ENCODE assay signal across 8 mouse cellular contexts in genomic region chrX:152089832-152090614, GRCm38 (mm10). TPM values are rescaled to one million over a fixed set of nuclear protein-coding genes. Genes with fewer than 3 reads are reported as not detected.
DNase-seq lines count a peak whose midpoint lies in the region; ATAC-seq and TF ChIP-seq lines count a peak whose summit lies in the region.
"Not testable (repeated sequence)": the region's sequence is repeated elsewhere in the genome, so short reads cannot be mapped to it uniquely, and the experiment has no call there.

No protein-coding gene starts in this region.

- WGBS in hindbrain, embryonic 12.5 days = 51% methylated on average over 7 of the region's 7 CpGs
- WGBS in limb, embryonic 14.5 days = 35% methylated on average over 6 of the region's 7 CpGs

- not testable (repeated sequence) for H3K4me2 ChIP-seq in hindbrain, embryonic 12.5 days (replicated peaks); limb, embryonic 14.5 days (replicated peaks; ENCODE audit: low read depth, low read length, severe bottlenecking)

- H3K4me1 ChIP-seq in hindbrain, embryonic 12.5 days; limb, embryonic 14.5 days (ENCODE audit: control insufficient read depth, insufficient read depth, low read length): not testable (repeated sequence)

- peak; percentile 40 for DNase-seq in adrenal gland, adult 2 months
- DNase-seq in cerebellum, postnatal 4 days (ENCODE audit: low spot score in 2 of 2) = peak; percentile 20 to 64
- peak; percentile 30 for DNase-seq in forelimb bud, embryonic 11.5 days (ENCODE audit: low read depth, low spot score)
- DNase-seq in layer of hippocampus, adult 8-10 months (ENCODE audit: low spot score in 2 of 2) = peak; percentile 71 to 75
- DNase-seq in limb, embryonic 14.5 days (ENCODE audit: low spot score) = peak; percentile 58
- DNase-seq in neural tube, embryonic 10.5 days (ENCODE audit: extremely low spot score, low spot score) = peak; percentile 22
- DNase-seq in right cerebral cortex, postnatal 4 days = peak; percentile 80

- not testable (repeated sequence) for H3K27ac ChIP-seq in hindbrain, embryonic 12.5 days; limb, embryonic 14.5 days (replicated peaks; ENCODE audit: low read depth, low read length)

- not testable (repeated sequence) for H3K9ac ChIP-seq in hindbrain, embryonic 12.5 days; limb, embryonic 14.5 days (ENCODE audit: low read depth, low read length, severe bottlenecking)

- H3K27me3 ChIP-seq in hindbrain, embryonic 12.5 days = peaks cover 75% of the 10 kb centered on the region
- H3K27me3 ChIP-seq in limb, embryonic 14.5 days (ENCODE audit: control insufficient read depth, insufficient read depth, low read length) = not testable (repeated sequence)

- H3K9me3 ChIP-seq in hindbrain, embryonic 12.5 days (replicated peaks); limb, embryonic 14.5 days (ENCODE audit: control insufficient read depth, low read length): not testable (repeated sequence)

- not testable (repeated sequence) for H3K4me3 ChIP-seq in hindbrain, embryonic 12.5 days; limb, embryonic 14.5 days (replicated peaks; ENCODE audit: low read length)

- not testable (repeated sequence) for H3K36me3 ChIP-seq in hindbrain, embryonic 12.5 days; limb, embryonic 14.5 days (ENCODE audit: control insufficient read depth, insufficient read depth, low read length)

- peak; percentile 74 for ATAC-seq in hindbrain, embryonic 12.5 days (ENCODE audit: low FRiP score)
- peak; percentile 72 for ATAC-seq in limb, embryonic 14.5 days (ENCODE audit: low FRiP score, low read depth)

- TF ChIP-seq POLR2A in limb, embryonic 14.5 days (IDR thresholded peaks at IDR 0.05; ENCODE audit: borderline replicate concordance, extremely low read depth, insufficient read depth, insufficient read length) = not testable (repeated sequence)

RNA-seq across cellular contexts. Expression of gene Iqsec2, which starts 54.0 kb away (rescaled TPM):
- 10 to 100 TPM; 30.4 to 36.2 TPM for total RNA-seq in adrenal gland, adult 2 months (2021)
- polyA plus RNA-seq in adrenal gland, adult 2 months (2012; rRNA removed) = 30.1 and 36.7 TPM in 2 replicates
- 2.4 and 3.1 TPM in 2 replicates for polyA plus RNA-seq in hindbrain, embryonic 12.5 days (2016; fragmentation: Nextera tagmentation; extraction: Ambion mirVana)
- 100 to 1,000 TPM; 143 to 160 (median 154) TPM for total RNA-seq in layer of hippocampus, adult 8-10 months (2022)
- 9.1 and 11.5 TPM in 2 replicates for polyA plus RNA-seq in limb, embryonic 14.5 days (2012; rRNA removed)
- polyA plus RNA-seq in limb, embryonic 14.5 days (2014; fragmentation: Nextera tagmentation; extraction: Ambion mirVana) = 4.3 TPM in 2 replicates

Comparison
In these comparisons a context has a peak if more than half of its experiments do, and no peak if none do; other contexts are left out.
1. DNase-seq: peak in every context shown above with its lines; median percentile 80 in right cerebral cortex, postnatal 4 days; 73 in layer of hippocampus, adult 8-10 months; 58 in limb, embryonic 14.5 days; 42 in cerebellum, postnatal 4 days; 40 in adrenal gland, adult 2 months; 30 in forelimb bud, embryonic 11.5 days; 22 in neural tube, embryonic 10.5 days.